Mouse (Mus musculus): ENCODE measurements around the gene Bank1.

GRCm38 (mm10) chr3:136100292-136100691 is 225.6 kb downstream of the Bank1 start:
- no peak for TF ChIP-seq TAL1 (IDR thresholded peaks at IDR 0.05; ENCODE audit: low read length)
- TF ChIP-seq GATA1 (IDR thresholded peaks at IDR 0.05; ENCODE audit: low read length): no peak

Measured in erythroblast, embryonic 14.5 days (primary cell).